13 mouse cellular contexts compared by ENCODE assay signal in the genomic region with DNA sequence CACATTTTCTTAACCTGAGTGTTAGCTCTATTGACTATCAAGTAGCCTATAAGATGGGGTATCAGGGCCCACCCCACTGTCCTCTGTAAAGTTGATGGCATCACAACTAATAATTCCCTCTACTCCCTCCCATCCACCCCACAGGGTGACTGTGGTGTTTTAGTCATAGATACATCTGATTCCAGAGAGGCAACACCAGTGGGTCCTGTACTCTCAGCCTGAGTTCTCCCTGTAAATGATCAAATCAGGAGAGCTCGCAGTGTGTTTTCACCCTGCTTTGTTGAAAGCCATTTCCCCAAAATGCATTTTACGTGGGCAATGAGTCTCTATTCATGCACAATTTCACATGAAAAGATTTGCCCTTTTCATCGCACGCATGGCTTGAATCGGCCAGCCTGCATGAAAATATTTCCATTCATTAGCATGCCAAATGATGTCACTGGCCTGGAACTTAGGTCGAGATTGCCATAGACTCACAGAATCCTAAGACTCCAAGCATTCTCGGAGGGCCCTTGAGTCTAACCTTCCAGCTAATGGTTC.
DNase-seq lines count a peak whose midpoint lies in the region; ATAC-seq and TF ChIP-seq lines count a peak whose summit lies in the region.
"Had no signal": no experiment of that assay in that cellular context is flagged by ENCODE, and none has a peak within 500 bp of the region (broad histone marks: within the 10 kb centered on the region; RNA-seq: fewer than 3 reads in every experiment).

No protein-coding gene starts in this region.

- H3K4me1 ChIP-seq in embryonic facial prominence, embryonic 14.5 days (ENCODE audit: control insufficient read depth, insufficient read depth, low read length): no peaks in the 10 kb centered on the region
- H3K4me1 ChIP-seq in embryonic facial prominence, embryonic 10.5 days: 0 out of 2 replicates have a peak, but pooled peaks cover 3% of the 10 kb centered on the region
- H3K4me1 ChIP-seq in kidney, embryonic 15.5 days: no peaks in the 10 kb centered on the region

- no peaks in the 10 kb centered on the region for H3K27me3 ChIP-seq in embryonic facial prominence, embryonic 14.5 days (replicated peaks; ENCODE audit: control insufficient read depth, insufficient read depth, low read length)
- no peaks in the 10 kb centered on the region for H3K27me3 ChIP-seq in embryonic facial prominence, embryonic 10.5 days (replicated peaks; ENCODE audit: low read depth, poor library complexity, severe bottlenecking)
- no peaks in the 10 kb centered on the region for H3K27me3 ChIP-seq in kidney, embryonic 15.5 days
- H3K27me3 ChIP-seq: hindbrain, embryonic 15.5 days; limb, embryonic 12.5 days; neural tube, embryonic 13.5 days had no signal

- H3K9ac ChIP-seq in embryonic facial prominence, embryonic 14.5 days (ENCODE audit: low read depth, low read length): no peak overlapping the region
- no peak overlapping the region for H3K9ac ChIP-seq in kidney, embryonic 15.5 days
- H3K9ac ChIP-seq: hindbrain, embryonic 15.5 days; limb, embryonic 12.5 days; neural tube, embryonic 13.5 days had no signal

- H3K9me3 ChIP-seq in embryonic facial prominence, embryonic 14.5 days (ENCODE audit: control insufficient read depth, low read length): no peaks in the 10 kb centered on the region
- no peaks in the 10 kb centered on the region for H3K9me3 ChIP-seq in embryonic facial prominence, embryonic 10.5 days
- no peaks in the 10 kb centered on the region for H3K9me3 ChIP-seq in kidney, embryonic 15.5 days (replicated peaks)
- H3K9me3 ChIP-seq: hindbrain, embryonic 15.5 days; limb, embryonic 12.5 days; neural tube, embryonic 13.5 days had no signal

- H3K27ac ChIP-seq in embryonic facial prominence, embryonic 14.5 days (replicated peaks; ENCODE audit: low read depth, low read length): no peak overlapping the region
- no peak overlapping the region for H3K27ac ChIP-seq in embryonic facial prominence, embryonic 10.5 days (replicated peaks)
- H3K27ac ChIP-seq in kidney, embryonic 15.5 days: peak overlapping the region; percentile 41
- no peak overlapping the region for H3K27ac ChIP-seq in gastrocnemius, adult 2 months
- H3K27ac ChIP-seq: hindbrain, embryonic 15.5 days; limb, embryonic 12.5 days; neural tube, embryonic 13.5 days had no signal

- no peak overlapping the region for H3K4me2 ChIP-seq in embryonic facial prominence, embryonic 14.5 days (ENCODE audit: low read depth, low read length)
- no peak overlapping the region for H3K4me2 ChIP-seq in kidney, embryonic 15.5 days
- H3K4me2 ChIP-seq: hindbrain, embryonic 15.5 days; limb, embryonic 12.5 days; neural tube, embryonic 13.5 days had no signal

- intact Hi-C loops in gastrocnemius, adult 2 months (cut with DNase I): no loop called here

- DNase-seq in embryonic facial prominence, embryonic 14.5 days (ENCODE audit: low spot score): peak; percentile 56
- DNase-seq in embryonic facial prominence, embryonic 10.5 days (ENCODE audit: low spot score): no peak
- DNase-seq in lung, postnatal 36 days: peak; percentile 4
- no peak for DNase-seq in lung, postnatal 25 days (ENCODE audit: low spot score)
- peak; percentile 11 for DNase-seq in retina, postnatal 7 days (ENCODE audit: low read depth, low spot score)
- DNase-seq in spleen, adult 12 weeks (ENCODE audit: low spot score): no peak
- no peak for DNase-seq in gastrocnemius, adult 2 months
- DNase-seq: cerebellum, postnatal 36 days had no signal

- ATAC-seq in embryonic facial prominence, embryonic 14.5 days (ENCODE audit: low read depth): no peak
- ATAC-seq in kidney, embryonic 15.5 days (replicated peaks; ENCODE audit: low FRiP score): 0 out of 2 replicates have a peak, but pooled peaks have one; percentile 64
- ATAC-seq: lung, postnatal 0 days had no signal

- H3K36me3 ChIP-seq in embryonic facial prominence, embryonic 14.5 days (ENCODE audit: control insufficient read depth, insufficient read depth, low read length): no peaks in the 10 kb centered on the region
- no peaks in the 10 kb centered on the region for H3K36me3 ChIP-seq in embryonic facial prominence, embryonic 10.5 days (replicated peaks)
- H3K36me3 ChIP-seq in kidney, embryonic 15.5 days: no peaks in the 10 kb centered on the region
- H3K36me3 ChIP-seq: hindbrain, embryonic 15.5 days; limb, embryonic 12.5 days; neural tube, embryonic 13.5 days had no signal

- H3K4me3 ChIP-seq in embryonic facial prominence, embryonic 14.5 days (ENCODE audit: low read depth, low read length): no peak overlapping the region
- H3K4me3 ChIP-seq in embryonic facial prominence, embryonic 10.5 days: no peak overlapping the region
- no peak overlapping the region for H3K4me3 ChIP-seq in kidney, embryonic 15.5 days (replicated peaks)
- no peak overlapping the region for H3K4me3 ChIP-seq in gastrocnemius, adult 2 months
- H3K4me3 ChIP-seq: hindbrain, embryonic 15.5 days; limb, embryonic 12.5 days; neural tube, embryonic 13.5 days had no signal

- WGBS in embryonic facial prominence, embryonic 14.5 days: 65% methylated on average over 7 of the region's 7 CpGs
- WGBS in embryonic facial prominence, embryonic 10.5 days: 73% methylated on average over 7 of the region's 7 CpGs
- 69% methylated on average over 7 of the region's 7 CpGs for WGBS in kidney, embryonic 15.5 days

- no peak for TF ChIP-seq CTCF in gastrocnemius, adult 2 months (IDR thresholded peaks at IDR 0.05)

Comparison
In these comparisons a context has a peak if more than half of its experiments do, and no peak if none do; other contexts are left out.
1. DNase-seq: peak in embryonic facial prominence, embryonic 14.5 days (single experiment), lung, postnatal 36 days (single experiment) and retina, postnatal 7 days (single experiment); none in embryonic facial prominence, embryonic 10.5 days (single experiment), lung, postnatal 25 days (single experiment), spleen, adult 12 weeks (single experiment) and gastrocnemius, adult 2 months (single experiment).